Mouse (Mus musculus) CH12.LX (cell line): Measurements from ENCODE around the gene St6gal2.

Experiments used
- CTCF ChIP-seq, 2 experiments: IDR thresholded peaks in 1 of 2; conservative IDR thresholded peaks in 1 of 2; 2 replicates each; pipeline ENCODE4 v1.5.1; 2011 to 2012; ENCODE audit warnings: low read depth in 2 of 2, low read length in 2 of 2, improper control_type of control experiment in 1 of 2, inconsistent platforms in 1 of 2, mild to moderate bottlenecking in 1 of 2, moderate library complexity in 1 of 2
- E2F4 ChIP-seq: IDR thresholded peaks from 2 replicates; pipeline ENCODE4 v1.6.1; 2011; ENCODE audit warnings: low read depth, low read length, improper control_type of control experiment; ENCODE audit not compliant: insufficient replicate concordance
- EP300 ChIP-seq: IDR thresholded peaks from 2 replicates; pipeline ENCODE4 v1.6.1; 2011; ENCODE audit warnings: low read length, improper control_type of control experiment
- JUN ChIP-seq: IDR thresholded peaks from 2 replicates; pipeline ENCODE4 v1.6.1; 2011; ENCODE audit warnings: low read depth, mild to moderate bottlenecking, low read length, improper control_type of control experiment, moderate library complexity; ENCODE audit not compliant: insufficient read depth
- MAX ChIP-seq: IDR thresholded peaks from 2 replicates; pipeline ENCODE4 v1.6.1; 2011; ENCODE audit warnings: low read length, improper control_type of control experiment
- MYC ChIP-seq: IDR thresholded peaks from 2 replicates; pipeline ENCODE4 v1.6.1; 2011; ENCODE audit warnings: low read depth, mild to moderate bottlenecking, improper control_type of control experiment, low read length
- POLR2A ChIP-seq: IDR thresholded peaks from 2 replicates; pipeline ENCODE4 v1.6.1; 2011; ENCODE audit warnings: low read depth, mild to moderate bottlenecking, improper control_type of control experiment, low read length
- POLR2AphosphoS2 ChIP-seq: IDR thresholded peaks from 2 replicates; pipeline ENCODE4 v1.6.1; 2011; ENCODE audit warnings: low read depth, low read length, improper control_type of control experiment
- SIN3A ChIP-seq: IDR thresholded peaks from 2 replicates; pipeline ENCODE4 v1.6.1; 2012; ENCODE audit warnings: low read length, improper control_type of control experiment, inconsistent platforms
- TCF12 ChIP-seq: IDR thresholded peaks from 2 replicates; pipeline ENCODE4 v1.6.1; 2014; ENCODE audit warnings: low read depth, mild to moderate bottlenecking, inconsistent platforms, low read length, improper control_type of control experiment
- ZC3H11A ChIP-seq: IDR thresholded peaks from 2 replicates; pipeline ENCODE4 v1.6.1; 2012; ENCODE audit warnings: low read depth, mild to moderate bottlenecking, inconsistent platforms, low read length, improper control_type of control experiment
- ZKSCAN1 ChIP-seq: IDR thresholded peaks from 2 replicates; pipeline ENCODE4 v1.6.1; 2012; ENCODE audit warnings: low read depth, inconsistent platforms, low read length, improper control_type of control experiment, borderline replicate concordance
- ZMIZ1 ChIP-seq: IDR thresholded peaks from 2 replicates; pipeline ENCODE4 v1.6.1; 2012; ENCODE audit warnings: low read depth, mild to moderate bottlenecking, inconsistent platforms, low read length, improper control_type of control experiment
- ZNF384 ChIP-seq: IDR thresholded peaks from 2 replicates; pipeline ENCODE4 v1.6.1; 2012; ENCODE audit warnings: low read depth, low read length, improper control_type of control experiment, inconsistent platforms

GRCm38 (mm10) chr17:55468963-55469362 is 23.8 kb downstream of the St6gal2 start:
- TF ChIP-seq POLR2AphosphoS2 = no peak
- no peak for TF ChIP-seq POLR2A
- no peak for TF ChIP-seq CTCF (conservative IDR thresholded peaks at IDR 0.05 in 1 of 2, IDR thresholded peaks at IDR 0.05 in 1 of 2; ENCODE audit: low read depth in 2 of 2, low read length in 2 of 2)
- no peak for TF ChIP-seq ZNF384
- TF ChIP-seq EP300 = peak; percentile 52; the same call in 1 of the 2 replicates
- TF ChIP-seq ZKSCAN1 = no peak
- no peak for TF ChIP-seq MAX
- TF ChIP-seq ZMIZ1 = no peak
- no peak for TF ChIP-seq SIN3A
- TF ChIP-seq E2F4 = no peak
- TF ChIP-seq ZC3H11A = no peak
- TF ChIP-seq JUN = peak; percentile 30; the same call in 1 of the 2 replicates
- peak; percentile 9; the same call in 1 of the 2 replicates for TF ChIP-seq TCF12
- TF ChIP-seq MYC = no peak
